Mouse (Mus musculus): Measurements from ENCODE around the gene R3hdm4.

DNA sequence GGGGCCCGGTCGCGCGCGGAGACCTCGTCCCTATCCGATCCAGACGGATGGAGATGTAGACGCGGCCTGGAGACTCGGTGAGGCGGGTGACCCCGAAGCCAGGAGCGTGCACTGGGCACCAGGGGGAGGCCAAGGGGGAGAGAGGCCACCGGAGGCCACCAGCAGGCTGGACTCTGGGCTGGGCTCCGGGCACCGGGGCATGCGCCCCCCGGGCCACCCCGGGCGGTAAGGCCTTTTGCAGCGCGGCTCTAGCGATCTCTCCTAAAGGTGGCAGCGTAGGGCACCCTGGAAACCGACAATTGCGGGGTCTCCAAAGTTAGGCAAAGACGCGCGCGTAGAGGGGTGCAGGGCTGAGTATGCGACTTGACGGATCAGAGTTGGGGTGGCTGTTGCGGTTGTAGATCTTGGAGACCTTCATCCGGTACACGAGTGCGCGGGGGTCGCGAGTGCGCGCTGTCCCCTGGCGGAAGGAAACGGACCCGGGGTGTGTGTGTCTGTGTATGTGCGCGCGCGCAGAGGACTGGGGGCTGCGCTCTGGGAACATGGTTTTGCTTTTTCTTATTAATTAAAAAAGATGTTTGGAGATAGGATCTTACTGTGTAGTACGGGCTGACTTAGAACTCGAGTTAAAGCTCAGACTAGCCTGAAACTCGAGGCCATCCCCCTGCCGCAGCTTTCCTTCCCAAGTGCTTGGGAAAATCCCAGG lies 6.5 kb upstream of the R3hdm4 start:
- peak; percentile 11; the same call in 1 of the 2 replicates for TF ChIP-seq CTCF (IDR thresholded peaks at IDR 0.05; ENCODE audit: low read depth, low read length)
- no peak for TF ChIP-seq POLR2A (IDR thresholded peaks at IDR 0.05; ENCODE audit: extremely low read depth, insufficient read depth, low read length)

Measured in liver, adult 2 months (tissue).